Mouse (Mus musculus) heart, adult 11 months (tissue): ENCODE data around the gene Il12rb1.
A peak's percentile ranks its signal among the peaks of the same experiment; 100 is the strongest.

ENCODE experiments used
- DNase-seq: peaks from one replicate; pipeline ENCODE4 v3.0.0; 2022

Il12rb1 gene

GRCm38 (mm10) chr8:70853863-70854262 lies 45.6 kb downstream of the Il12rb1 start:
- DNase-seq = peak; percentile 93

- DNase-seq = peak; percentile 90
These were observed 47.8 kb downstream of the Il12rb1 start for GRCm38 (mm10) chr8:70856028-70856427.

GRCm38 (mm10) chr8:70856541-70857197 lies 48.4 kb downstream of the Il12rb1 start:
- DNase-seq = peak; percentile 98

GRCm38 (mm10) chr8:70857516-70857915 lies 49.3 kb downstream of the Il12rb1 start:
- no peak for DNase-seq

- peak; percentile 92 for DNase-seq
These were observed 54.8 kb downstream of the Il12rb1 start, which contains the start of gene Kcnn1 for GRCm38 (mm10) chr8:70862824-70863641. TSS of gene Kcnn1 (minus strand) at chr8:70863258.

GRCm38 (mm10) chr8:70863956-70864711 lies 55.9 kb downstream of the Il12rb1 start:
- DNase-seq = peak; percentile 93

GRCm38 (mm10) chr8:70864712-70865221 lies 56.5 kb downstream of the Il12rb1 start:
- peak; percentile 96 for DNase-seq

GRCm38 (mm10) chr8:70865350-70866000 lies 57.2 kb downstream of the Il12rb1 start:
- DNase-seq = peak; percentile 100

GRCm38 (mm10) chr8:70866001-70866520 lies 57.8 kb downstream of the Il12rb1 start:
- no peak for DNase-seq

GRCm38 (mm10) chr8:70866566-70866965 lies 58.3 kb downstream of the Il12rb1 start:
- DNase-seq = peak; percentile 91

GRCm38 (mm10) chr8:70868559-70869198 lies 60.4 kb downstream of the Il12rb1 start:
- DNase-seq = peak; percentile 93

GRCm38 (mm10) chr8:70869199-70869571 lies 60.9 kb downstream of the Il12rb1 start:
- no peak for DNase-seq

- peak; percentile 98 for DNase-seq
These were observed 61.4 kb downstream of the Il12rb1 start for GRCm38 (mm10) chr8:70869601-70870041.
